Mouse (Mus musculus): ENCODE measurements around the gene Gm20662. TPM values are rescaled to one million over a fixed set of nuclear protein-coding genes. Genes with fewer than 3 reads are reported as not detected.

Gm20662 gene
- polyA plus RNA-seq (2014; fragmentation: Illumina TruSeq; extraction: RNeasy Lipid Tissue Mini Kit (QIAGEN cat#74804); ENCODE audit: low read depth, low replicate concordance): 1.5 TPM

DNA sequence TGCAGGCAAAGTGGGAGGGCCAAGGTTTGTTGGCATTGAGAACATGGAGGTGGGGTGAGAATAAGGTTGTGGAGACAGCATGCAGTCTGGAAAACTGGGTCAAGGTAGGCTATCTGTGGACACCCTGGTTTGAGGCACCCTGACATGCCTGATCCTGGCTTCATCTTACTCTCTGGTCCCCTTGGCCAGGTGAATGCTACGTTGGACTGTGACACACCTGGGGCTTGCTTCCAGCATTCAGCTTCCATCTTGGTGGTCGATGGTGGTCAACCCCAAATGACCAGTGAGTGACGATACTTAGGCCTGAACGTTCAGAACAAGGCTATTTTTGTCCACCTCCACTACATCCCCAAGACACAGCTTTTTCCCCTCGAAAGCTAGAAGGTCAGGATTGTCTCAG lies at the start of gene Gm20662:
Gene Gm20662 (plus strand): TSS at position 301 of the 400 bp plus-strand sequence.

DNA sequence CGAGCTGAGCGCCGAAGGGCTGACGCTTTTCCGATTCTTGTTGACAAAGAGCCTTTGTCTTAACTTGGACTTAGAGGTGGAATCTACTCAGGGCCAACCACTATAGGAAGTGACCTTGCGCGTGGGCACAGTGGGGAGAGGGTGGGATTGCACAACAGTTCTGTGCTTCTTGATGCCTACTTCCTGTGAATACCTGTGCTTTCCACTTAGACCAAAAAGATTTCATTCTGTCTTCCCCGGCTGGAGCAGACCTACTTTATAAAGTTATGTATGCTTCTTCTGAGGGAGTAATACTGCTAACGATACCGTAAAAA lies 46.3 kb upstream of the Gm20662 start, which contains the start of gene Traip:
Gene Traip (plus strand): TSS at position 215 of the 314 bp plus-strand sequence.

DNA sequence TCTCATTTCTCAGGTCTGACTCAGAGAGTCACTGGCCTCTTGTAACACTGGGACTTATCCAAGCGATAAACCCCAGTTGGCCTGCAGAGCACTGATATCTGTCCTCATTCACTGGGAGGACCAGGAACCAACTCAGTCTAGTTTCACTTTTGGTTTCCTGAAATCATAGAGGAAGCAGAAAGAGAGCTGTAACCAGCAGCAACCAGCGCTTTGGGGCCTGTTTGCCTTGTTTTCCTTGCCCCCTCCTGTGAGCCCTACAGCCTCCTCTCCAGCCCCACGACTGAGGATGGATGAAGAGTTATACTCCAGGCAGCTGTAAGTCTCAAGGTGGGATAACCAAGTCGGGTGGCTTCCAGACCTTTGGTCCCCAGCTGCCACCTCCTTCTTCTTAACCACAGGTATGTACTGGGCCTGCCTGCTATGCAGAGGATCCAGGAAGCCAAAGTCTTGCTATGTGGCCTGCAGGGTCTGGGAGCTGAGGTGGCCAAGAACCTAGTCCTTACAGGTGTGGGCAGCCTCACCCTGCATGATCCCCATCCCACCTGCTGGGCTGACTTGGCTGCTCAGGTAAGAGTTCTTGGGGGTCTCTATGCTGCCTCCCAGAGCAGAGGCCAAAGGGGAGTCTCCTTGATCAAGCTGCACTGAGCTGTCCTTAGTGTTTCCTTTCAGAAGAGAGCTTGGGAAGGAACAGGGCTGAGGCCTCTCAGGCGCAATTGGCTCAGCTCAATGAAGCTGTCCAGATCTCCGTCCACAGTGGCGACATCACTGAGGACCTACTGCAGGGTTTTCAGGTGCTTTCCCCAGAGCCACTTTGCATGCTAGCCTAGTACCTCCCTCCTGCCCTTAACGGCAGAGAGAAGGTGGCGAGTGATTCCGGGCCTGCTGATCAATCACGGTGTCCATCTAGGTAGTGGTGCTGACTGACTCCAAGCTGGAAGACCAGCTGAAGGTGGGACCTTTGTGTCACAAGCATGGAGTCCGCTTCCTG lies 20.5 kb upstream of the Gm20662 start, which contains the start of gene Uba7:
Gene Uba7 (plus strand): TSS at position 107 of the 988 bp plus-strand sequence.

DNA sequence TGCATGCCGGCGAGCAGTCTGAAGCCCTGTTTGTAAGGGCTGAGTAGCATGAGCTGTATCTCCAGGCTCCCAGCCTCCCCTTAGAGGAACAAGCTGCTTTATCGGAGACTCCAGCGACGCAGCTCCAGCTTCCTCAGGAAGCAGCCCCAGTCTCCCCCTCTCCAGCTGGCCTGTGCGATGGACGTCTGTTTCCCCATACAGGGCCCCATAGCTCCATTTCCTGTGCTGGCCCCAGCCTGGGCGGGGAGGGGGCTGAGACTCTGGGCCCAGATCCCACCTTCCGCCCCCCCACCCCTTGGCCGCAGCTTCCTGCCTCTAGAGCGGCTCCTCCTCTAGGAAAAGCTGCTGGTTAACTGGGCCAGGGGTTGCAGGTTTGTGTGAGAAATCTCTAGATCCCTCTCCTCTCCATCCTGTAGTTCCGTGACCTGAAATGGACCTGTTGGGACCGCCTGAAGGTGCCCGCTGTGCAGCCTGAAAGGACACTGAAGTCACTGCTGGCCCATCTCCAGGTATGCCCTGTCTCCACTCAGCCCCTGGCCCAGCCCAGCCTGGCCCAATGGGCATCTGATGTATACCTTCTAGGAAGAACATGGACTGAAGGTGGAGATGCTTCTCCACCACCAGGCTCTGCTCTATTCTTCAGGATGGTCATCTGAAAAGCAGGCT lies 13.3 kb upstream of the Gm20662 start, which contains the start of gene Gm20661:
Gene Gm20661 (plus strand): TSS at position 378 of the 666 bp plus-strand sequence.

DNA sequence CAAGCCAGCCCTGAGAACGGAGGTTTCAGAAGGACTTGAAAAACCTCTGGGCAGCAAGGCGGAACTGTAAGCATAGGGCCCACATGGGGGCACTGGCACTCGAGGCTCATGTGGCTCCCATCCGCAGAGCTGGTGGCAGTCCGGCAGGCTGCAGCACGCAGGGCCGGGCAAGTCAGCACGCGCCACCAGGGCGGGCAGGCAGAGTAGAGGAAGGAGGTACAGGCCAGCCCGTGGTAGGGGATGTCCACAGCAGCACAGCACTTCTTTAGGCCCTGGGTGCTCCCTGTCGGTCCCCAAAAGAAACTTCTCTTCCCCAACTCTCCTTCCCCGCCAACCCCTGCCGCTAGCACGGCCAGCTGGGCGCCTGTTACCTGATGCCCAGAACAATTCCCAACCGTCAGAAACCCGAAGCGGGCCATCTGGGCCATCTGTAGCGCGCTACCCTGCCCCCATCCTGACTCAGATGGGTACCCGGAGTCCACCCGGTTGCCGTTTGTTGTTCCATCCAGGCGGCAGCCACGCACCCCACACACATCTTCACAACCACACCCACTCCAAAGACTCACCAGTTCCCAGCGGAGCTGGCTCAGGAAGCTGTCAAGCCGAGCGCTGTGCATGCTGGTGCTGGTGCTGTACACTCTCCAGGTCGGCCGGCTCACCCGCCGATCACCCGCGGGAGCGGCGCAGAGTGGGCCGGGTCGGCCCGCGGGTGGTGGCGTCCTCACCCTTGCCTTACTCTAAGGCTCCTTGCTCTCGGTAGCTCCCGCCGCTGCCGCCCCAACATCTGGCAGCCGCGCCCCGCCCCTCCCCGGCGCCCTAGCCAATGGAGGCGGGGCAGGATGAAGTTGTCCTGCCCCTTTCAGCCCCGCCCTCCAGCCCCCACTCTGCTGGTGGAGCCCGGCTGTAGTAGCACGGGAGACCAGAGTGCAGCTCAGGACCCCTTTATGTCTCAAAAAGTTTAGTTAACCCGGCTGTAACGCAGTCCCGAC lies 10.7 kb upstream of the Gm20662 start, which contains the start of gene Inka1:
Gene Inka1 (minus strand): TSS at position 749 of the 989 bp plus-strand sequence.

DNA sequence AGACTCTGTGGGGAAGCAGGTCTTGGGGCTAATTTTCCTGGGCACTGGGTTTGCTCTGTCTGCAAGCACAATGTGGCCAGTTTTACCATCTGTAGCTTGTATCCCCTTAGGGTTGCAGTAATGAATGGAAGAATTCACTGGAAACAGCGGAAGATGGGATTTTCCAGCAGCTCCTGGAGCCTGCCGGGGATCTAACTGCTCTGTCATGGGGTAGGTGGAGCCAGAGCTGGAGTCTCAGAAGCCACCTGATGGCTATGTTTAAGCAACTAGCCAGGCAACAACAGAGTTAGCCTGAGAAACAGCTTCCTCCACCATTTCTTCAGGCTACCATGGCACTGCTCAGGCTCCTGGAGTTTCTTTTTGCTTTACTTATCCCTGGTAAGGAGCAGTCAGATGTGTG lies 4.0 kb upstream of the Gm20662 start, which contains the start of gene Cdhr4:
Gene Cdhr4 (plus strand): TSS at position 301 of the 400 bp plus-strand sequence.

DNA sequence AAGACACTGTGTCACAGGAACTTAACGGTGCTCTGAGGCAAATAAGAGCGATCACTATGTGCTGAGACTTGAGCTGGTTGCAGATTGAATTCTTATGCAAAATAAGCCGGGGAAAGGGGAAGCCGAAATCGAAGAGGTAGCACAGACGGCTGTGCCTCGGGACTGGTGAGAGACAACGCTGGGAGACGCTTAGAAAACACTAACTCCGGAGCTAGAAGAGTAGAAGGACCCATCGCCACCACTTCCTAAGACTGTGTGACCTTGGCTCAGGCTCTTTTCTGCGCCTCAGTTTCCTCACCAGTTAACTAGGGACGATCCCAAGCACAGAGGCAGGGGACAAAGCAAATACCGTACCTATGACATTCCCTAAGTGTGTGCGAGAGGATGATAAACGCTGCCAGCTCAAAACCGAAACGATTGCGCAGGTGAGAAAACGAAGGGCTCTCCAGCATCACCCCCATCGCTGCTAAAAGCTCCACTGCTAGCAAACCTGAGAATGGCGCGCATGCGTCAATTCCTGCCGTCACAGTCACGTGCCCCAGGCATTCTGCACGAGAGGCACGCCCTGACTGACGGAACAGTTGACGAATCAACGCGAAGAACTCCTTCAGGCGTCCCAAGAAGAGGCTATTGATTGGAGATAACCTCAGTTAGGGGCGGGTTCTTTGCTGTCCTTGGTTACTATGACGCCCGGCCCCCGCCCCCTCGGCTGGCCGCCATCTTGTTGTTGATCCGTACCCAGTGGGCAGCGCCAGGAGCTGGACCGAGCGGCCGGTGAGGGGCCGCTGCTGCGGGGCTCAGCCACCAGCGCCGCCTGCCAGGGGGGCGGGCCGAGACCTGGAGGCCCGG lies 6.0 kb downstream of the Gm20662 start, which contains the start of gene Ip6k1:
Gene Ip6k1 (plus strand): TSS at position 580 of the 849 bp plus-strand sequence.

DNA sequence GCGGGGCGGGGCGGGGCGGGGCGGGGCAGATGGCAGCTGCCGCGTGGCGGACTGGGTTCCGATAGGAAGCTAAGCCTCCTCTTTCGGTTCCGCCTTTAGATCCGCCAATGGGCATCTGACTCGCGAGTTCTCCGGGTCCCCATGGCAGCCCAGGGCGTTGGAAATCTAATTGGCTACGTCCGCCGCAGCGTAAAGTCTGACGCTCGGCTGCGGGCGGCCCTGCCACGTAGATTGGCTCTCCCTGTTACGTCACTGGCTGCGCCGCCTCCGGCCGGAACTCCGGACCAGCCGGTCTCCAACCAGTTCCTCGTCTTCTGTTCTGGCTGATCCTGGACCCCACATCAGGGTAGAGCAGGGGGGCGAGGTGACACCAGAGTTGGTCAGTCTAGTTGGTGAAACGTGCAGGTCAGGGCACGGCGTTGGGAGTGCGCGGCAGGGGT lies 52.9 kb downstream of the Gm20662 start, which contains the start of gene Gmppb:
Gene Gmppb (plus strand): TSS at position 227 of the 440 bp plus-strand sequence.

DNA sequence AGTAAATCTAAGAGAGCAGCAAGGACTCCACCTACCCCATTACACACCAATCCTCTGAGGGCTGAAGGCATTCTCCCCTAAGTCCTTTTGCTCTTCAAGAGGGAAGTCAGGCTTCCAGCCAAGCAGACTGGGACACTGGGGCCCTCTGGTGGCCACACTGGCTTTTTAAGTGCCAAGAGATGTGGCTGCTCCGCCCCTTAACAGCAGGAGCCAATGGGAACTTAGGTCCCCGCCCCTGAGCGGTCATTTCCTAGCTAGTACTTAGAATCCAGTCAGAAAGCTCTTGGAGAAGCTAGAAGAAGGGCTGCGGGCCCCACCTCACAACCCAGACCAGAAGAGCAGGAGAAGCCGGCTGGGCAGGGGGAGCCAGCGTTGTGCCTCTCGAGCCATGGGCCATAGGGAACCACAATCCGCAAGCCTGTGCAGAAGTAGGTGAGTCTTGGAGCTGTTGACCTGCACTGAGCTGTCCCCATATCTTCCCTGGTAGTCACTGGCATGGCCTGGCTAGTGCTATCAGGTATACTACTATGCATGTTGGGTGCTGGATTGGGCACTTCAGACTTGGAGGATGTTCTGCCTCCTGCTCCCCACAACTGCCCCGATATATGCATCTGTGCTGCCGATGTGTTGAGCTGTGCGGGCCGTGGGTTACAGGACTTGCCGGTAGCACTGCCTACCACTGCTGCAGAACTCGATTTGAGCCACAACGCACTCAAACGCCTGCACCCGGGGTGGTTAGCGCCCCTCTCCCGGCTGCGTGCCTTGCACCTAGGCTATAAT lies 56.9 kb downstream of the Gm20662 start, which contains the start of gene Amigo3:
Gene Amigo3 (plus strand): TSS at position 275 of the 780 bp plus-strand sequence.

DNA sequence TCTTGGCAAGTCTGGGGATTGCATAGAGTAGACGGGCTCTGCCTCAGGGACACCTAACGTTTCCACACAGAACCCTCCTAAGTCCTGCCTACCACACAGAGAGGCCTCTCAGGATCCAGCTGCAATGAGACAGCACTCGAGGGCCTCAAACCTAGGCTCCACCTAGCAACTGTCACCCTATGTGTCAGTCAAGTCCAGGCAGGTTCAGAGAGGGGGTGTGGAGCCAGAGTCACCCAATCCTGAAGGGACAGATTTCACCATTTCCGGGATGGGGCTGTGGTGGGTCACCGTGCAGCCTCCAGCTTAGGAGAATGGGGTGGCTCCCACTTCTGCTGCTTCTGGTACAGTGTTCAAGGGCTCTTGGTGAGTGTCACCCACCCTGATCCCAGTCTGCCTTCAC lies 84.0 kb downstream of the Gm20662 start, which contains the start of gene Mst1:
Gene Mst1 (plus strand): TSS at position 269 of the 400 bp plus-strand sequence.

DNA sequence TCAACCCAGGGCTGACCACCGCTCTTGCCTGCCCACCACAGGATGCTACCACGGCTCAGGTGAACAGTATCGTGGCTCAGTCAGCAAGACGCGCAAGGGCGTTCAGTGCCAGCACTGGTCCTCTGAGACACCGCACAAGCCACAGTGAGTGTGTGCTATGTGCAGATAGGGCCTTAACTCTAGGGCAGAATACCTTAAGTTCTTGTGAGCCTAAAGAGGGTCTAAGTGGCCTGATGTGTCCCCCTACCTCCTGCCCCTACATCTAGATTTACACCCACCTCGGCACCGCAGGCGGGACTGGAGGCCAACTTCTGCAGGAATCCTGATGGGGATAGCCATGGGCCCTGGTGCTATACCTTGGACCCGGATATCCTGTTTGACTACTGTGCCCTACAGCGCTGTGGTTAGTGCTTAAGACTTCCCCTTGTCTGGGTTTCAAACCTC lies 86.9 kb downstream of the Gm20662 start, which contains the start of gene Rnf123:
Gene Rnf123 (minus strand): TSS at position 359 of the 444 bp plus-strand sequence.

DNA sequence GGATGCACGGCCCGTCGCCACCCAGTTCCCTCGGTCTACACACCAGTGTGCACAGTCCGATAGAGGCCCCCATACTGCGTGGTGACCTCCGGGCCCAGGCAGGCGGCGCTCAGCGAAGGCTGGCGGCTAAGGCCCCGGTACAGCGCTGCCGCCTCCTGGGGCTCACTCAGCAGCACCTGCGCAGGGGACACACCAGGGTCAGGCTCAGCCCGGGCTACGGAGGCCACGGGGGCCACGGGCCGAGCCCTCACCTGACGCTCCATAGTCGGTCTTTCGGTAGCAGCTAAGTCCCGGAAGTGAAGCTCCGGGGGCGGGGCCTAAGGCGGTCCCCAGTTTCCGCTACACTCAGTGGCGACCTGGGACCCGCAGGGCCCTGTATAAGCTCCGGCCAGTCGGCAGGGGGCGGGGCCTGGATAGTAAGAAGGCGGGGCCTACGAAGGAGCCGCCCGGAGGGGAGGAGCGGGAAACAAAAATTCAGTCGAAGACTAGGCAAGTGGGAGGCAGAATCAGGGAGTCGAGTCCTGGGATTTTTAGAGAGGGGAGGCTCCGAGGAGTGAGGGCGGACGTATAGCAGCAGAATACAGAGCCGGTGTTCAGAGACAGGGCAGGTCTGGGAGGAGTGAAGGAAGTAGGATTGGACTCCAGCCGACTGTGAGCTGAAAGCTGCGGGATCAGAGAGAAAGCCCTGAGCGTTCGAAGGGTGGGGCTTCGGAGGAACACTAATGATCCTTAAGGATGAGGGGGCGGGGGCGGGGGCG lies 98.2 kb downstream of the Gm20662 start, which contains the start of gene Apeh:
Gene Apeh (minus strand): TSS at position 423 of the 758 bp plus-strand sequence.

Other genes with a start within 250 kb of the Gm20662 start
- gene Rbm5, start 225.4 kb upstream of the Gm20662 start, polyA plus RNA-seq (2014; fragmentation: Illumina TruSeq; extraction: RNeasy Lipid Tissue Mini Kit (QIAGEN cat#74804); ENCODE audit: low read depth, low replicate concordance): 101 TPM
- gene Rbm6, start 123.1 kb upstream of the Gm20662 start, polyA plus RNA-seq (2014; fragmentation: Illumina TruSeq; extraction: RNeasy Lipid Tissue Mini Kit (QIAGEN cat#74804); ENCODE audit: low read depth, low replicate concordance): 49.4 TPM
- 14.8 TPM for gene Mon1a, start 108.2 kb upstream of the Gm20662 start, polyA plus RNA-seq (2014; fragmentation: Illumina TruSeq; extraction: RNeasy Lipid Tissue Mini Kit (QIAGEN cat#74804); ENCODE audit: low read depth, low replicate concordance)
- gene Mst1r, start 89.5 kb upstream of the Gm20662 start, polyA plus RNA-seq (2014; fragmentation: Illumina TruSeq; extraction: RNeasy Lipid Tissue Mini Kit (QIAGEN cat#74804); ENCODE audit: low read depth, low replicate concordance): 10.8 TPM
- gene Actl11, start 67.9 kb upstream of the Gm20662 start, polyA plus RNA-seq (2014; fragmentation: Illumina TruSeq; extraction: RNeasy Lipid Tissue Mini Kit (QIAGEN cat#74804); ENCODE audit: low read depth, low replicate concordance): 5.8 TPM
- gene Camkv, start 60.7 kb upstream of the Gm20662 start, polyA plus RNA-seq (2014; fragmentation: Illumina TruSeq; extraction: RNeasy Lipid Tissue Mini Kit (QIAGEN cat#74804); ENCODE audit: low read depth, low replicate concordance): 0.51 TPM
- gene Traip, start 46.2 kb upstream of the Gm20662 start, polyA plus RNA-seq (2014; fragmentation: Illumina TruSeq; extraction: RNeasy Lipid Tissue Mini Kit (QIAGEN cat#74804); ENCODE audit: low read depth, low replicate concordance): 1.1 TPM
- 30.8 TPM for gene Uba7, start 20.8 kb upstream of the Gm20662 start, polyA plus RNA-seq (2014; fragmentation: Illumina TruSeq; extraction: RNeasy Lipid Tissue Mini Kit (QIAGEN cat#74804); ENCODE audit: low read depth, low replicate concordance)
- gene Gm20661, start 13.3 kb upstream of the Gm20662 start, polyA plus RNA-seq (2014; fragmentation: Illumina TruSeq; extraction: RNeasy Lipid Tissue Mini Kit (QIAGEN cat#74804); ENCODE audit: low read depth, low replicate concordance): 1.5 TPM
- gene Inka1, start 10.5 kb upstream of the Gm20662 start, polyA plus RNA-seq (2014; fragmentation: Illumina TruSeq; extraction: RNeasy Lipid Tissue Mini Kit (QIAGEN cat#74804); ENCODE audit: low read depth, low replicate concordance): 7.1 TPM
- gene Cdhr4, start 3.9 kb upstream of the Gm20662 start, polyA plus RNA-seq (2014; fragmentation: Illumina TruSeq; extraction: RNeasy Lipid Tissue Mini Kit (QIAGEN cat#74804); ENCODE audit: low read depth, low replicate concordance): 13.2 TPM
- 73.8 TPM for gene Ip6k1, start 6.2 kb downstream of the Gm20662 start, polyA plus RNA-seq (2014; fragmentation: Illumina TruSeq; extraction: RNeasy Lipid Tissue Mini Kit (QIAGEN cat#74804); ENCODE audit: low read depth, low replicate concordance)
- 51.6 TPM for gene Gmppb, start 52.9 kb downstream of the Gm20662 start, polyA plus RNA-seq (2014; fragmentation: Illumina TruSeq; extraction: RNeasy Lipid Tissue Mini Kit (QIAGEN cat#74804); ENCODE audit: low read depth, low replicate concordance)
- gene Amigo3, start 56.8 kb downstream of the Gm20662 start, polyA plus RNA-seq (2014; fragmentation: Illumina TruSeq; extraction: RNeasy Lipid Tissue Mini Kit (QIAGEN cat#74804); ENCODE audit: low read depth, low replicate concordance): 4.1 TPM
- gene Mst1, start 84.1 kb downstream of the Gm20662 start, polyA plus RNA-seq (2014; fragmentation: Illumina TruSeq; extraction: RNeasy Lipid Tissue Mini Kit (QIAGEN cat#74804); ENCODE audit: low read depth, low replicate concordance): 0.15 TPM
- 44.0 TPM for gene Rnf123, start 87.0 kb downstream of the Gm20662 start, polyA plus RNA-seq (2014; fragmentation: Illumina TruSeq; extraction: RNeasy Lipid Tissue Mini Kit (QIAGEN cat#74804); ENCODE audit: low read depth, low replicate concordance)
- gene Apeh, start 98.3 kb downstream of the Gm20662 start, polyA plus RNA-seq (2014; fragmentation: Illumina TruSeq; extraction: RNeasy Lipid Tissue Mini Kit (QIAGEN cat#74804); ENCODE audit: low read depth, low replicate concordance): 51.9 TPM
- 1.1 TPM for gene Bsn, start 194.0 kb downstream of the Gm20662 start, polyA plus RNA-seq (2014; fragmentation: Illumina TruSeq; extraction: RNeasy Lipid Tissue Mini Kit (QIAGEN cat#74804); ENCODE audit: low read depth, low replicate concordance)

Data from adipose tissue, adult 10 weeks (tissue).